Mouse (Mus musculus) E14TG2a.4 (cell line): Measurements from ENCODE around the gene Gm2696.

Source experiments
- CTCF ChIP-seq: conservative IDR thresholded peaks from 2 replicates; pipeline ENCODE4 v1.5.1; 2014; ENCODE audit warnings: low read length
- NANOG ChIP-seq: IDR thresholded peaks from 2 replicates; pipeline ENCODE4 v1.6.1; 2014; ENCODE audit warnings: borderline replicate concordance, low read length, mixed read lengths
- POU5F1 ChIP-seq: IDR thresholded peaks from 2 replicates; pipeline ENCODE4 v1.6.1; 2014; ENCODE audit warnings: low read length, borderline replicate concordance

- TF ChIP-seq CTCF: peak; percentile 90
- no peak for TF ChIP-seq POU5F1
- TF ChIP-seq NANOG: no peak
These were observed 1.0 kb downstream of the Gm2696 start for GRCm38 (mm10) chr10:77815514-77815913.
